Mouse (Mus musculus): Measurements from ENCODE around the gene Kcnn1. TPM values are rescaled to one million over a fixed set of nuclear protein-coding genes. Genes with fewer than 3 reads are reported as not detected.
A peak's percentile ranks its signal among the peaks of the same experiment; 100 is the strongest.

The Kcnn1 gene
- polyA plus RNA-seq, 1 experiment from 2014 or later = 1.0 TPM

GRCm38 (mm10) chr8:70849333-70849990, 13.6 kb downstream of the Kcnn1 start:
- ATAC-seq = no peak
- H3K9me3 ChIP-seq (ENCODE audit: control insufficient read depth, low read length) = no peaks in the 10 kb centered on the region
- H3K4me2 ChIP-seq (ENCODE audit: low read depth, low read length) = no peak overlapping the region
- no peak overlapping the region for H3K27ac ChIP-seq (ENCODE audit: low read length)
- WGBS = 85% methylated on average over 3 of the region's 3 CpGs
- 0 out of 2 replicates have a peak, but pooled peaks cover 2% of the 10 kb centered on the region for H3K27me3 ChIP-seq (replicated peaks; ENCODE audit: control insufficient read depth, insufficient read depth, low read length)
- H3K36me3 ChIP-seq (ENCODE audit: control insufficient read depth, insufficient read depth, low read length) = no peaks in the 10 kb centered on the region
- H3K9ac ChIP-seq (ENCODE audit: low read depth, low read length) = no peak overlapping the region
- H3K4me3 ChIP-seq (ENCODE audit: low read length) = no peak overlapping the region
- peaks cover 5% of the 10 kb centered on the region for H3K4me1 ChIP-seq (ENCODE audit: control insufficient read depth, insufficient read depth, low read length)

GRCm38 (mm10) chr8:70846371-70847154, 16.5 kb downstream of the Kcnn1 start:
- H3K9me3 ChIP-seq (ENCODE audit: control insufficient read depth, low read length) = no peaks in the 10 kb centered on the region
- H3K9ac ChIP-seq (ENCODE audit: low read depth, low read length) = peak overlapping the region; percentile 11; the same call in 1 of the 2 replicates
- peaks cover 2% of the 10 kb centered on the region; the same call in 1 of the 2 replicates for H3K4me1 ChIP-seq (ENCODE audit: control insufficient read depth, insufficient read depth, low read length)
- no peak for ATAC-seq
- H3K4me2 ChIP-seq (ENCODE audit: low read depth, low read length) = no peak overlapping the region
- no peak overlapping the region for H3K4me3 ChIP-seq (ENCODE audit: low read length)
- no peak overlapping the region for H3K27ac ChIP-seq (ENCODE audit: low read length)
- peaks cover 2% of the 10 kb centered on the region; the same call in 1 of the 2 replicates for H3K27me3 ChIP-seq (replicated peaks; ENCODE audit: control insufficient read depth, insufficient read depth, low read length)
- WGBS = 56% methylated on average over 15 of the region's 15 CpGs
- no peaks in the 10 kb centered on the region for H3K36me3 ChIP-seq (ENCODE audit: control insufficient read depth, insufficient read depth, low read length)

- WGBS = 48% methylated on average over 5 of the region's 5 CpGs
- H3K4me2 ChIP-seq (ENCODE audit: low read depth, low read length) = no peak overlapping the region
- H3K4me3 ChIP-seq (ENCODE audit: low read length) = no peak overlapping the region
- ATAC-seq = no peak
- no peaks in the 10 kb centered on the region for H3K9me3 ChIP-seq (ENCODE audit: control insufficient read depth, low read length)
- no peak overlapping the region for H3K9ac ChIP-seq (ENCODE audit: low read depth, low read length)
- H3K36me3 ChIP-seq (ENCODE audit: control insufficient read depth, insufficient read depth, low read length) = no peaks in the 10 kb centered on the region
- H3K4me1 ChIP-seq (ENCODE audit: control insufficient read depth, insufficient read depth, low read length) = peaks cover 13% of the 10 kb centered on the region
- no peak overlapping the region for H3K27ac ChIP-seq (ENCODE audit: low read length)
- peaks cover 2% of the 10 kb centered on the region; the same call in 1 of the 2 replicates for H3K27me3 ChIP-seq (replicated peaks; ENCODE audit: control insufficient read depth, insufficient read depth, low read length)
These were observed 17.9 kb downstream of the Kcnn1 start for GRCm38 (mm10) chr8:70845108-70845507.

- peaks cover 2% of the 10 kb centered on the region; the same call in 1 of the 2 replicates for H3K27me3 ChIP-seq (replicated peaks; ENCODE audit: control insufficient read depth, insufficient read depth, low read length)
- no peaks in the 10 kb centered on the region for H3K36me3 ChIP-seq (ENCODE audit: control insufficient read depth, insufficient read depth, low read length)
- H3K27ac ChIP-seq (ENCODE audit: low read length) = no peak overlapping the region
- H3K4me3 ChIP-seq (ENCODE audit: low read length) = no peak overlapping the region
- peaks cover 14% of the 10 kb centered on the region for H3K4me1 ChIP-seq (ENCODE audit: control insufficient read depth, insufficient read depth, low read length)
- ATAC-seq = no peak
- no peaks in the 10 kb centered on the region for H3K9me3 ChIP-seq (ENCODE audit: control insufficient read depth, low read length)
- 4% methylated on average over 6 of the region's 6 CpGs for WGBS
- H3K9ac ChIP-seq (ENCODE audit: low read depth, low read length) = no peak overlapping the region
- H3K4me2 ChIP-seq (ENCODE audit: low read depth, low read length) = no peak overlapping the region
These were observed 18.5 kb downstream of the Kcnn1 start for GRCm38 (mm10) chr8:70844523-70844922.

GRCm38 (mm10) chr8:70843941-70844340, 19.1 kb downstream of the Kcnn1 start:
- no peaks in the 10 kb centered on the region for H3K9me3 ChIP-seq (ENCODE audit: control insufficient read depth, low read length)
- no peak overlapping the region for H3K4me3 ChIP-seq (ENCODE audit: low read length)
- WGBS = 88% methylated on average over 8 of the region's 8 CpGs
- no peak overlapping the region for H3K9ac ChIP-seq (ENCODE audit: low read depth, low read length)
- no peak overlapping the region for H3K4me2 ChIP-seq (ENCODE audit: low read depth, low read length)
- no peak for ATAC-seq
- peaks cover 2% of the 10 kb centered on the region; the same call in 1 of the 2 replicates for H3K27me3 ChIP-seq (replicated peaks; ENCODE audit: control insufficient read depth, insufficient read depth, low read length)
- H3K36me3 ChIP-seq (ENCODE audit: control insufficient read depth, insufficient read depth, low read length) = no peaks in the 10 kb centered on the region
- no peak overlapping the region for H3K27ac ChIP-seq (ENCODE audit: low read length)
- H3K4me1 ChIP-seq (ENCODE audit: control insufficient read depth, insufficient read depth, low read length) = peaks cover 14% of the 10 kb centered on the region

GRCm38 (mm10) chr8:70843214-70843773, 19.8 kb downstream of the Kcnn1 start:
- 80% methylated on average over 5 of the region's 5 CpGs for WGBS
- H3K9me3 ChIP-seq (ENCODE audit: control insufficient read depth, low read length) = no peaks in the 10 kb centered on the region
- ATAC-seq = no peak
- H3K9ac ChIP-seq (ENCODE audit: low read depth, low read length) = no peak overlapping the region
- no peak overlapping the region for H3K4me2 ChIP-seq (ENCODE audit: low read depth, low read length)
- H3K4me1 ChIP-seq (ENCODE audit: control insufficient read depth, insufficient read depth, low read length) = peaks cover 18% of the 10 kb centered on the region
- H3K36me3 ChIP-seq (ENCODE audit: control insufficient read depth, insufficient read depth, low read length) = no peaks in the 10 kb centered on the region
- H3K27ac ChIP-seq (ENCODE audit: low read length) = no peak overlapping the region
- no peak overlapping the region for H3K4me3 ChIP-seq (ENCODE audit: low read length)
- H3K27me3 ChIP-seq (replicated peaks; ENCODE audit: control insufficient read depth, insufficient read depth, low read length) = no peaks in the 10 kb centered on the region; the same call in 1 of the 2 replicates

- Histone ChIP-seq H3K4me1 (ENCODE audit: control insufficient read depth, insufficient read depth, low read length) (peaks cover 18% of the 10 kb centered on the region), H3K27ac (ENCODE audit: low read length) (no peak overlapping the region), H3K36me3 (ENCODE audit: control insufficient read depth, insufficient read depth, low read length) (no peaks in the 10 kb centered on the region), H3K9ac (ENCODE audit: low read depth, low read length) (no peak overlapping the region), H3K27me3 (replicated peaks; ENCODE audit: control insufficient read depth, insufficient read depth, low read length) (no peaks in the 10 kb centered on the region; the same call in 1 of the 2 replicates), H3K9me3 (ENCODE audit: control insufficient read depth, low read length) (no peaks in the 10 kb centered on the region), H3K4me2 (ENCODE audit: low read depth, low read length) (no peak overlapping the region), H3K4me3 (ENCODE audit: low read length) (no peak overlapping the region)
- WGBS = 64% methylated on average over 25 of the region's 25 CpGs
- ATAC-seq = no peak
These were observed 20.6 kb downstream of the Kcnn1 start for GRCm38 (mm10) chr8:70842484-70842883.

GRCm38 (mm10) chr8:70841147-70842072, 21.6 kb downstream of the Kcnn1 start:
- H3K36me3 ChIP-seq (ENCODE audit: control insufficient read depth, insufficient read depth, low read length) = no peaks in the 10 kb centered on the region
- H3K9ac ChIP-seq (ENCODE audit: low read depth, low read length) = peak overlapping the region; percentile 43; the same call in 1 of the 2 replicates
- WGBS = 26% methylated on average over 22 of the region's 22 CpGs
- H3K4me2 ChIP-seq (ENCODE audit: low read depth, low read length) = peak overlapping the region; percentile 43; the same call in 1 of the 2 replicates
- H3K4me1 ChIP-seq (ENCODE audit: control insufficient read depth, insufficient read depth, low read length) = peaks cover 18% of the 10 kb centered on the region
- no peaks in the 10 kb centered on the region; the same call in 1 of the 2 replicates for H3K27me3 ChIP-seq (replicated peaks; ENCODE audit: control insufficient read depth, insufficient read depth, low read length)
- H3K27ac ChIP-seq (ENCODE audit: low read length) = peak overlapping the region; percentile 92
- H3K4me3 ChIP-seq (ENCODE audit: low read length) = peak overlapping the region; percentile 11; the same call in 1 of the 2 replicates
- no peaks in the 10 kb centered on the region for H3K9me3 ChIP-seq (ENCODE audit: control insufficient read depth, low read length)
- peak; percentile 6 for ATAC-seq
